Comparison of ENCODE assay signal across 8 mouse cellular contexts in genomic region chr10:98913610-98913960, GRCm38 (mm10). TPM values are rescaled to one million over a fixed set of nuclear protein-coding genes. Genes with fewer than 3 reads are reported as not detected.
DNase-seq lines count a peak whose midpoint lies in the region; ATAC-seq and TF ChIP-seq lines count a peak whose summit lies in the region.

No protein-coding gene starts in this region.

- H3K9ac ChIP-seq in hindbrain, embryonic 16.5 days (ENCODE audit: low read depth, low read length) = peak overlapping the region; percentile 87
- peak overlapping the region; percentile 95 for H3K9ac ChIP-seq in midbrain, postnatal 0 days (replicated peaks; ENCODE audit: low read length, poor library complexity, severe bottlenecking)

- H3K27ac ChIP-seq in left cerebral cortex, adult 2 months = peak overlapping the region; percentile 100
- peak overlapping the region; percentile 100 for H3K27ac ChIP-seq in cortical plate, adult 2 months (ENCODE audit: insufficient read depth, low read length)
- H3K27ac ChIP-seq in hindbrain, embryonic 16.5 days (ENCODE audit: low read depth, low read length) = peak overlapping the region; percentile 91
- peak overlapping the region; percentile 99 for H3K27ac ChIP-seq in midbrain, postnatal 0 days (ENCODE audit: low read depth, low read length)

- H3K4me2 ChIP-seq in hindbrain, embryonic 16.5 days (ENCODE audit: low read length) = peak overlapping the region; percentile 71
- peak overlapping the region; percentile 72 for H3K4me2 ChIP-seq in midbrain, postnatal 0 days (ENCODE audit: low read depth, low read length, poor library complexity, severe bottlenecking)

- H3K4me1 ChIP-seq in cortical plate, adult 2 months (ENCODE audit: control insufficient read depth, insufficient read depth, low read length) = peaks cover 1% of the 10 kb centered on the region; the same call in 1 of the 2 replicates
- peaks cover 6% of the 10 kb centered on the region for H3K4me1 ChIP-seq in hindbrain, embryonic 16.5 days (ENCODE audit: control insufficient read depth, insufficient read depth, low read depth, low read length)
- no peaks in the 10 kb centered on the region; the same call in 1 of the 2 replicates for H3K4me1 ChIP-seq in midbrain, postnatal 0 days (ENCODE audit: insufficient read depth, low read length)

- ATAC-seq in hindbrain, embryonic 16.5 days = no peak
- no peak for ATAC-seq in midbrain, postnatal 0 days (ENCODE audit: low FRiP score)

- 0% methylated on average over 19 of the region's 19 CpGs for WGBS in hindbrain, embryonic 16.5 days
- under 1% methylated on average over 18 of the region's 19 CpGs for WGBS in midbrain, postnatal 0 days

- H3K9me3 ChIP-seq in hindbrain, embryonic 16.5 days (ENCODE audit: control insufficient read depth, low read length) = no peaks in the 10 kb centered on the region
- H3K9me3 ChIP-seq in midbrain, postnatal 0 days (ENCODE audit: low read length) = no peaks in the 10 kb centered on the region

- H3K27me3 ChIP-seq in hindbrain, embryonic 16.5 days (replicated peaks; ENCODE audit: control insufficient read depth, insufficient read depth, low read length) = no peaks in the 10 kb centered on the region; the same call in 1 of the 2 replicates
- no peaks in the 10 kb centered on the region for H3K27me3 ChIP-seq in midbrain, postnatal 0 days (ENCODE audit: insufficient read depth, low read length)

- intact Hi-C loops in left cerebral cortex, adult 2 months (cut with DNase I) = loop anchor here (5.0 kb wide), 4 partner anchors 136 to 1201 kb away; no protein-coding TSS in a partner anchor
- intact Hi-C loops in left cerebral cortex, postnatal 36 days (cut with DNase I) = loop anchor here (10.0 kb wide), 4 partner anchors 139 to 1069 kb away; no protein-coding TSS in a partner anchor

- H3K4me3 ChIP-seq in left cerebral cortex, adult 2 months = peak overlapping the region; percentile 100
- peak overlapping the region; percentile 94 for H3K4me3 ChIP-seq in cortical plate, adult 2 months (ENCODE audit: insufficient read depth, low read length)
- peak overlapping the region; percentile 98 for H3K4me3 ChIP-seq in hindbrain, embryonic 16.5 days (ENCODE audit: low read length)
- peak overlapping the region; percentile 96 for H3K4me3 ChIP-seq in midbrain, postnatal 0 days (ENCODE audit: low read depth, low read length)

- no peak for DNase-seq in left cerebral cortex, adult 2 months (ENCODE audit: extremely low spot score in 1 of 2, low spot score in 2 of 2)
- no peak for DNase-seq in left cerebral cortex, postnatal 36 days (ENCODE audit: low spot score in 2 of 2)
- no peak for DNase-seq in midbrain, postnatal 0 days (ENCODE audit: low spot score)
- DNase-seq in yolk sac, embryonic 10.5 days (ENCODE audit: low spot score) = no peak
- no peak for DNase-seq in right cerebral cortex, postnatal 10 days (ENCODE audit: low spot score in 2 of 2)
- DNase-seq in testis, postnatal 14 days (ENCODE audit: low spot score) = no peak

- no peaks in the 10 kb centered on the region for H3K36me3 ChIP-seq in hindbrain, embryonic 16.5 days (ENCODE audit: control insufficient read depth, insufficient read depth, low read length)
- no peaks in the 10 kb centered on the region for H3K36me3 ChIP-seq in midbrain, postnatal 0 days (ENCODE audit: insufficient read depth, low read length)

- TF ChIP-seq POLR2A in cortical plate, adult 2 months (IDR thresholded peaks at IDR 0.05; ENCODE audit: extremely low read depth, insufficient read depth, low read length) = no peak

- no peak; the same call in none of the 2 replicates for TF ChIP-seq CTCF in left cerebral cortex, adult 2 months (IDR thresholded peaks at IDR 0.05)
- TF ChIP-seq CTCF in cortical plate, adult 2 months (IDR thresholded peaks at IDR 0.05; ENCODE audit: extremely low read depth, insufficient read depth, low read length) = no peak
- TF ChIP-seq CTCF in midbrain, postnatal 0 days (IDR thresholded peaks at IDR 0.05) = no peak

RNA-seq across cellular contexts. Expression of gene Atp2b1, which starts 0.6 kb away (rescaled TPM):
- total RNA-seq in left cerebral cortex, adult 2 months (2021) = 100 to 1,000 TPM; 686 to 742 TPM
- total RNA-seq in left cerebral cortex, postnatal 36 days (2021) = 100 to 1,000 TPM; 707 to 758 TPM
- polyA plus RNA-seq in cortical plate, adult 2 months (2012; rRNA removed) = 340 and 362 TPM in 2 replicates
- 308 and 330 TPM in 2 replicates for polyA plus RNA-seq in hindbrain, embryonic 16.5 days (2015; fragmentation: Nextera tagmentation; extraction: Ambion mirVana)
- total RNA-seq in midbrain, postnatal 0 days (2014; rRNA removed) = 189 and 224 TPM in 2 replicates
- polyA plus RNA-seq in midbrain, postnatal 0 days (2015; fragmentation: Nextera tagmentation; extraction: Ambion mirVana) = 275 and 299 TPM in 2 replicates
